ENCODE assay signal across 8 mouse cellular contexts in genomic region chr5:103910748-103911409, GRCm38 (mm10). TPM values are rescaled to one million over a fixed set of nuclear protein-coding genes. Genes with fewer than 3 reads are reported as not detected.
DNase-seq lines count a peak whose midpoint lies in the region; ATAC-seq and TF ChIP-seq lines count a peak whose summit lies in the region.

Klhl8 (minus strand) TSS chr5:103911259.

- peak within 1 kb of the TSS; percentile 91 for H3K27ac ChIP-seq in hindbrain, embryonic 10.5 days
- H3K27ac ChIP-seq in lung, embryonic 16.5 days (ENCODE audit: low read length) = no peak within 1 kb of the TSS
- H3K27ac ChIP-seq in thymus, adult 2 months (ENCODE audit: control insufficient read depth, insufficient read depth, low read length) = no peak within 1 kb of the TSS

- no peaks in the 10 kb centered on the region for H3K27me3 ChIP-seq in hindbrain, embryonic 10.5 days (ENCODE audit: insufficient read depth, poor library complexity, severe bottlenecking)
- H3K27me3 ChIP-seq in lung, embryonic 16.5 days (ENCODE audit: control insufficient read depth, insufficient read depth, low read depth, low read length) = peaks cover 3% of the 10 kb centered on the region
- H3K27me3 ChIP-seq in thymus, adult 2 months (ENCODE audit: control insufficient read depth, insufficient read depth, low read length) = no peaks in the 10 kb centered on the region; the same call in 1 of the 2 replicates

- peak within 1 kb of the TSS; percentile 77 for H3K4me2 ChIP-seq in lung, embryonic 16.5 days (ENCODE audit: low read depth, low read length)

- peak within 1 kb of the TSS; percentile 87 for H3K9ac ChIP-seq in lung, embryonic 16.5 days (ENCODE audit: low read length)

- no peaks in the 10 kb centered on the region for H3K9me3 ChIP-seq in hindbrain, embryonic 10.5 days
- H3K9me3 ChIP-seq in lung, embryonic 16.5 days (ENCODE audit: control insufficient read depth, low read length) = no peaks in the 10 kb centered on the region

- peak; percentile 95 for DNase-seq in Muller cell, postnatal 12 days (ENCODE audit: inconsistent ontology term)
- DNase-seq in cerebellum, adult 9-10 months = peak; percentile 85
- peak; percentile 85 for DNase-seq in hindbrain, embryonic 10.5 days (ENCODE audit: low spot score)
- DNase-seq in layer of hippocampus, adult 9-11 months = peak; percentile 88
- peak; percentile 81 for DNase-seq in ovary, adult 18-20 months (ENCODE audit: low spot score)
- peak; percentile 80 for DNase-seq in thymus, adult 2 months

- no peaks in the 10 kb centered on the region for H3K36me3 ChIP-seq in hindbrain, embryonic 10.5 days
- no peaks in the 10 kb centered on the region for H3K36me3 ChIP-seq in lung, embryonic 16.5 days (ENCODE audit: control insufficient read depth, insufficient read depth, low read length)
- H3K36me3 ChIP-seq in thymus, adult 2 months (ENCODE audit: control insufficient read depth, insufficient read depth, low read length) = no peaks in the 10 kb centered on the region

- peak within 1 kb of the TSS; percentile 88 for H3K4me3 ChIP-seq in hindbrain, embryonic 10.5 days
- H3K4me3 ChIP-seq in lung, embryonic 16.5 days (ENCODE audit: low read length) = peak within 1 kb of the TSS; percentile 85
- H3K4me3 ChIP-seq in thymus, adult 2 months (ENCODE audit: control insufficient read depth, insufficient read depth, low read length) = peak within 1 kb of the TSS; percentile 95

- peak; percentile 49; the same call in 1 of the 2 replicates for TF ChIP-seq POLR2A in thymus, adult 2 months (IDR thresholded peaks at IDR 0.05; ENCODE audit: control insufficient read depth, extremely low read depth, insufficient read depth, low read length, poor library complexity)

- peaks cover 18% of the 10 kb centered on the region for H3K4me1 ChIP-seq in hindbrain, embryonic 10.5 days (replicated peaks)
- H3K4me1 ChIP-seq in lung, embryonic 16.5 days (replicated peaks; ENCODE audit: control insufficient read depth, insufficient read depth, low read length) = peaks cover 5% of the 10 kb centered on the region; the same call in 1 of the 2 replicates
- H3K4me1 ChIP-seq in thymus, adult 2 months (replicated peaks; ENCODE audit: control insufficient read depth, insufficient read depth, low read length) = peaks cover 7% of the 10 kb centered on the region; the same call in 1 of the 2 replicates

- no peak for TF ChIP-seq CTCF in thymus, adult 2 months (IDR thresholded peaks at IDR 0.05; ENCODE audit: borderline replicate concordance, control insufficient read depth, extremely low read depth, insufficient read depth, low read length, poor library complexity)

- under 1% methylated on average over 85 of the region's 86 CpGs for WGBS in hindbrain, embryonic 10.5 days
- 0% methylated on average over 57 of the region's 86 CpGs for WGBS in lung, embryonic 16.5 days
- under 1% methylated on average over 86 of the region's 86 CpGs for WGBS in thymus, adult 2 months

- ATAC-seq in frontal cortex, adult (ENCODE audit: low TSS enrichment) = peak; percentile 93
- ATAC-seq in lung, embryonic 16.5 days (ENCODE audit: low read depth) = peak; percentile 97

RNA-seq across cellular contexts. Expression of gene Klhl8, which starts in this region (rescaled TPM):
- 12.7 and 12.8 TPM in 2 replicates for polyA plus RNA-seq in hindbrain, embryonic 10.5 days (2016; fragmentation: Nextera tagmentation; extraction: Ambion mirVana)
- 11.1 and 11.3 TPM in 2 replicates for polyA plus RNA-seq in lung, embryonic 16.5 days (2015; fragmentation: Nextera tagmentation; extraction: Ambion mirVana)
- polyA plus RNA-seq in thymus, adult 2 months (2012; rRNA removed) = 7.2 and 9.4 TPM in 2 replicates
